Mouse (Mus musculus) heart, embryonic 12.5 days (tissue): ENCODE results near the gene Naxd. TPM values are rescaled to one million over a fixed set of nuclear protein-coding genes. Genes with fewer than 3 reads are reported as not detected.
"Not testable (repeated sequence)": the region's sequence is repeated elsewhere in the genome, so short reads cannot be mapped to it uniquely, and the experiment has no call there.

Experiments used
- ATAC-seq: fragments of 200-750 bp; cut with Nextera tagmentation; 2 replicates; pipeline ENCODE4 v1.8.0; 2017; ENCODE audit warnings: moderate TSS enrichment, moderate library complexity; ENCODE audit not compliant: insufficient number of reproducible peaks, low FRiP score
- H3K27ac ChIP-seq: fragments of 300-500 bp; sonication (generic); 2 replicates; pipeline ENCODE4 v1.5.1; 2016; ENCODE audit warnings: mild to moderate bottlenecking, moderate library complexity; ENCODE audit not compliant: poor library complexity, severe bottlenecking
- H3K27me3 ChIP-seq: fragments of 300-500 bp; sonication (generic); replicated peaks from 2 replicates; pipeline ENCODE4 v1.6.1; 2016; ENCODE audit warnings: mild to moderate bottlenecking, moderate library complexity
- H3K36me3 ChIP-seq: fragments of 300-500 bp; sonication (generic); 2 replicates; pipeline ENCODE4 v1.6.1; 2016; ENCODE audit warnings: mild to moderate bottlenecking, moderate library complexity
- H3K4me1 ChIP-seq: fragments of 300-500 bp; sonication (generic); replicated peaks from 2 replicates; pipeline ENCODE4 v1.6.1; 2016; ENCODE audit warnings: mild to moderate bottlenecking
- H3K4me2 ChIP-seq: fragments of 300-500 bp; sonication (generic); 2 replicates; pipeline ENCODE4 v1.6.1; 2016; ENCODE audit warnings: mild to moderate bottlenecking, moderate library complexity
- H3K4me3 ChIP-seq: fragments of 300-500 bp; sonication (generic); 2 replicates; pipeline ENCODE4 v1.5.1; 2016; ENCODE audit warnings: mild to moderate bottlenecking
- H3K9ac ChIP-seq: fragments of 300-500 bp; sonication (generic); 2 replicates; pipeline ENCODE4 v1.6.1; 2016; ENCODE audit warnings: mild to moderate bottlenecking, moderate library complexity
- H3K9me3 ChIP-seq: fragments of 300-500 bp; sonication (generic); replicated peaks from 2 replicates; pipeline ENCODE4 v1.6.1; 2016; ENCODE audit warnings: mild to moderate bottlenecking, moderate library complexity
- WGBS: fragments of 180-500 bp; shearing (Covaris S2); methylation state at CpG from one replicate; pipeline ENCODE4 v1.1.7; 2016; 5-methylcytosine and 5-hydroxymethylcytosine counted together
- polyA plus RNA-seq: library from polyadenylated mRNA; unstranded; fragments of >200 nt; fragmentation: Nextera tagmentation; extraction: Ambion mirVana; gene quantifications from 2 replicates; pipeline ENCODE4 v1.2.1, GENCODE M21; 2016

The Naxd gene
- polyA plus RNA-seq, 1 experiment from 2014 or later = 71.0 TPM

DNA sequence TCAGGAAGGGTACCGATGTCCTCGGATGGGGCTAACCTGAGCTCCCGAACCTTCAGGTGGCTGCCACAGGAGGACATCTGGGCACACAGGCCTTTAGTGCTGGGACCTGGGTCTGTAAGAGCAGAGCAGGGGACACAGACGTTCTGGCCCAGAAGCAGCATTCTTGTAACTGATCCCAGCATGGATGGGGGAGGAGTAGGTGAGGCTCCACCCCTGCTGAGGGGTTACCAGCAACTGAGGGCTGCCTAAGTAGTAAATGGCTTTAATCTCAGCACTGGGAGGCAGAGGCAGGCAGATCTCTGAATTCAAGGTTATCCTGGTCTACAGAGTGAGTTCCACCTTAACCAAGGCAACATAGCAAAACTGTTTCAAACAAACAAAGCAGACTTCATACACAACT lies 45.6 kb downstream of the Naxd start:
- H3K4me2 ChIP-seq = no peak overlapping the region
- WGBS = 80% methylated on average over 4 of the region's 4 CpGs
- H3K27me3 ChIP-seq = no peaks in the 10 kb centered on the region
- 0 out of 2 replicates have a peak, but pooled peaks cover 7% of the 10 kb centered on the region for H3K9me3 ChIP-seq
- peaks cover 68% of the 10 kb centered on the region for H3K36me3 ChIP-seq
- no peak overlapping the region for H3K9ac ChIP-seq
- H3K4me1 ChIP-seq = no peaks in the 10 kb centered on the region
- no peak overlapping the region for H3K27ac ChIP-seq
- no peak overlapping the region for H3K4me3 ChIP-seq
- no peak for ATAC-seq

DNA sequence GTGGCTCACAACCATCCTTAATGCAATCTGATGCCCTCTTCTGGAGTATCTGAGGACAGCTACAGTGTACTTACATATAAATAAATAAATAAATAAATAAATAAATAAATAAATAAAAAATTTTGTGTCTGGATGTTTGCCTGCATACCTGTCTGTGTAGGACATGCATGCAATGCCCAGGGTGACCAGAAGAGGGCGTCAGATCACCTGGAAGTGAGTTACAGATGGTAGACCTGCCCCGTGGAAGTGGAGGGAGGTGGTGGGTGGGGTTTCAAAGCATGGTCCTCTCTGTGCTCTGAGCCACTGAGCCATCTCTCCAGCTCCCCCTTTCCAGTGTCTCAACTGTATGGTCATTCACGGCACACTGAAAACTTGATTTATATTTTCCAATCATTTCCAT lies 47.1 kb downstream of the Naxd start:
- Histone ChIP-seq H3K4me1 (no peaks in the 10 kb centered on the region), H3K27me3 (no peaks in the 10 kb centered on the region), H3K27ac (no peak overlapping the region), H3K9me3 (0 out of 2 replicates have a peak, but pooled peaks cover 7% of the 10 kb centered on the region), H3K36me3 (peaks cover 59% of the 10 kb centered on the region), H3K4me2 (no peak overlapping the region), H3K4me3 (no peak overlapping the region), H3K9ac (no peak overlapping the region)
- WGBS = 43% methylated on average over 3 of the region's 3 CpGs
- no peak for ATAC-seq

DNA sequence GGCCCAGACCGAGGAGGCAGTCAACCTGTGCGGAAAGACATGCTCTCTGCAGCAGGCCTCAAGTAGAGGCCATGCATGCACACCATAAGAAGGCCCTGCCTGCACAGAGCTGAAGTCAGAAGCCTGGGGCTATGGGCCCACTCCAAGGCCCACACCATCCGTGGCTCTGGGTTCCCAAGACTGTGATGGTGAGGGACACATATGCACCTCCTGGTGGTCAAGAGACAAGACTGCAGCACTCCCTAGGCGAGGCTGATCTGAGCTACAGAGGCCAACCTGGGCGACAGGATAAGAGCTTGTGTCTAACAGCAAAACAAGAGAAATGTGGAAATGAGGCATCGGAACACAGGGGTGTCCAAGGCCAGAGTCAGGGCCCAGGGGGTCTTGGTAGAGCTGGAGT lies 49.8 kb downstream of the Naxd start:
- WGBS = 68% methylated on average over 6 of the region's 6 CpGs
- Histone ChIP-seq H3K36me3 (peaks cover 34% of the 10 kb centered on the region), H3K4me1 (peaks cover 10% of the 10 kb centered on the region), H3K4me3 (no peak overlapping the region), H3K9ac (no peak overlapping the region), H3K27me3 (no peaks in the 10 kb centered on the region), H3K4me2 (no peak overlapping the region), H3K9me3 (no peaks in the 10 kb centered on the region), H3K27ac (no peak overlapping the region)
- no peak for ATAC-seq

DNA sequence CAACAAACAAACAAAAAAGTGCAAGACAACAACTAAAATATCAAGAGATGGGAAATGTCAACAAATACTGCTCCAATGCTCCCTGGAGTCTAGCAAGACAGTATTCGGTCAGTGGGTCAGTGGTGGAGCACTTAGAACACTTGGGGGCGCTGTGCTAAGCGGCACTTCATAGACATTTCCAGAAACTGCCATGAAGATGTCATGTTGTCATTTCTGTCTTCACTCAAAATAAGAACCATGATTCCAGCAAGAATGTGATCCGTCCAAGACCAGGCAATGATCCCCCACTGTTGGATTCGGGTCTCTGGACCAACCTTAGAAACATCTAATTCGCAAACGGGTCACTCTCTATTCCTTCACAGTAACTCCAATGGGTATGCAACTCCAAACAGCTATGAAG lies 52.4 kb downstream of the Naxd start:
- H3K27me3 ChIP-seq = no peaks in the 10 kb centered on the region
- peak overlapping the region; percentile 62 for H3K4me3 ChIP-seq
- H3K27ac ChIP-seq = no peak overlapping the region
- H3K4me2 ChIP-seq = peak overlapping the region; percentile 73
- H3K4me1 ChIP-seq = peaks cover 18% of the 10 kb centered on the region
- H3K36me3 ChIP-seq = peaks cover 18% of the 10 kb centered on the region
- peak overlapping the region; percentile 78; the same call in 1 of the 2 replicates for H3K9ac ChIP-seq
- ATAC-seq = no peak
- WGBS = 22% methylated on average over 7 of the region's 7 CpGs
- no peaks in the 10 kb centered on the region for H3K9me3 ChIP-seq

DNA sequence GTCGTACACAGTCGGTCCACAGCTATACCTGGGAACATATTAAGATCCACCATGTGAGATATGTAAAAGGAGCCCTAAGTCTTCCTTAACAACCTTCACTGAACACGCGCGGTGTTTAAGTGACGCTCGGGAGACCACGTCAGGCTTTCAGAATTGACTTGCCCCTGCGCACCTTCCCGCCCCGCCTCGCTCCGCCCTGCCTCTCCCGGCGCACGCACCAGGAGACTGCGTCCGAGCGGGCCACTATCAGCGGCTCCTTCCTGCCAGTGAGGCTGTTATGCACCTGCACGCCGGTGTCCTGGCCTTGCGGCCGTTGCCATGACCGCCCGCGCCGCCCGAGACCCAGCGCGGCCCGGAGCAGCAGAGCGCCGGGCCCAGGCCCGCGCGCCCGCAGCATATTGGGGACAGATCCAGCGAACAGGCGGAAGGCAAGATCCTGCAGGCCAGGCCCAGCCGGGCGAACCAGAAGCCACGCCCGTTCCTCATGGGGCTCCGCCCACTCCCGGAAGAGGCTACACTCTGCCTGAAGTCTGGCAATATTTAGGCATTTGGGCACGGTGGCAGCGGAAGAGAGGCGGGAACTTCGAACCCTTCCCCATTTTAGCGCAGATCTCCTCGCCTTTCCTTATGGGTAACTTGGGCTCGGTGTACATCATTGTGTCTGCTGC lies 53.1 kb downstream of the Naxd start, which contains the start of gene Cars2:
Cars2 (minus strand) TSS at position 503 of the 668 bp plus-strand sequence.
- Histone ChIP-seq H3K36me3 (peaks cover 13% of the 10 kb centered on the region), H3K4me2 (peak within 1 kb of the TSS; percentile 73), H3K4me1 (peaks cover 18% of the 10 kb centered on the region), H3K27me3 (no peaks in the 10 kb centered on the region), H3K9ac (peak within 1 kb of the TSS; percentile 78), H3K9me3 (no peaks in the 10 kb centered on the region), H3K27ac (peak within 1 kb of the TSS; percentile 65), H3K4me3 (peak within 1 kb of the TSS; percentile 62)
- peak; percentile 79 for ATAC-seq
- under 1% methylated on average over 53 of the region's 53 CpGs for WGBS

DNA sequence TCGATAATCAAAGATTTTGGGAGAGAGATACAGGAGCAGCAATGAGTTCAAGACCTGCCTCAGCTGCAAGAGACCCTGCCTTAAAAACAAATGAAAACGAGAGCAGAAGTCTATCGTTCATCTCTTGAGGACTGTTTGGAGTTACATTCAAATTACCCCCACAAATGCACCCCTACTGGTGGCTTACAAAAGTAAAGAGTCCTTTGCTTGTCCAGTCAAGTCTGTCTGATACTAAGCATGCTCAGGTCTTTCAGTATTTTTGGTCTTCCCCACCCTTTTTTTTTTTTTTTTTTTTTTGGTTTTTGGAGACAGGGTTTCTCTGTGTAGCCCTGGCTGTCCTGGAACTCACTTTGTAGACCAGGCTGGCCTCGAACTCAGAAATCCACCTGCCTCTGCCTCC lies 54.2 kb downstream of the Naxd start:
- H3K27me3 ChIP-seq, H3K27ac ChIP-seq, H3K4me2 ChIP-seq, ATAC-seq, H3K4me3 ChIP-seq, H3K9me3 ChIP-seq, H3K9ac ChIP-seq, H3K36me3 ChIP-seq: not testable (repeated sequence)
- peaks cover 18% of the 10 kb centered on the region for H3K4me1 ChIP-seq
- 77% methylated on average over 4 of the region's 4 CpGs for WGBS

DNA sequence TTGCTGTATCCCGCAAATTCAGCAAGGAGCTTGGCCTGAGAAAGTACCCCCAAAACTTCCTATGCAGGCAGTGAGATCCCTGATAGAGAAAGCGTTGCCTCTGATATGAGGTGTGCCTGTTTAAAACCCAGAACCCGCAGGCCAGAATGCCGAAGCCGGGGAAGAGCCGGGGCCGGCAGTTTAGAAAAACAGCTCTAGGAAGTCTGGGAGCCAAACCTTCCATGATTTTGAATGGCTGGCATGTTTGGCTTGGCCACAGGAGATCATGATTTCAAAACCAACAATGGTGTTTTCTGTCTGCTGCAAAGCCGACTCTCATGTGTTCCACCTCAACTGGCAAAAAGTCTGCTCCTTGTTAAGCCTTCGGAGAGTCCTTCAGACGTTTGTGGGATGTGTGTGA lies 55.1 kb downstream of the Naxd start:
- Histone ChIP-seq H3K36me3 (no peaks in the 10 kb centered on the region), H3K27me3 (no peaks in the 10 kb centered on the region), H3K4me2 (no peak overlapping the region), H3K9ac (no peak overlapping the region), H3K4me3 (no peak overlapping the region), H3K27ac (no peak overlapping the region), H3K9me3 (no peaks in the 10 kb centered on the region), H3K4me1 (peaks cover 18% of the 10 kb centered on the region)
- no peak for ATAC-seq
- WGBS = 74% methylated on average over 10 of the region's 10 CpGs

DNA sequence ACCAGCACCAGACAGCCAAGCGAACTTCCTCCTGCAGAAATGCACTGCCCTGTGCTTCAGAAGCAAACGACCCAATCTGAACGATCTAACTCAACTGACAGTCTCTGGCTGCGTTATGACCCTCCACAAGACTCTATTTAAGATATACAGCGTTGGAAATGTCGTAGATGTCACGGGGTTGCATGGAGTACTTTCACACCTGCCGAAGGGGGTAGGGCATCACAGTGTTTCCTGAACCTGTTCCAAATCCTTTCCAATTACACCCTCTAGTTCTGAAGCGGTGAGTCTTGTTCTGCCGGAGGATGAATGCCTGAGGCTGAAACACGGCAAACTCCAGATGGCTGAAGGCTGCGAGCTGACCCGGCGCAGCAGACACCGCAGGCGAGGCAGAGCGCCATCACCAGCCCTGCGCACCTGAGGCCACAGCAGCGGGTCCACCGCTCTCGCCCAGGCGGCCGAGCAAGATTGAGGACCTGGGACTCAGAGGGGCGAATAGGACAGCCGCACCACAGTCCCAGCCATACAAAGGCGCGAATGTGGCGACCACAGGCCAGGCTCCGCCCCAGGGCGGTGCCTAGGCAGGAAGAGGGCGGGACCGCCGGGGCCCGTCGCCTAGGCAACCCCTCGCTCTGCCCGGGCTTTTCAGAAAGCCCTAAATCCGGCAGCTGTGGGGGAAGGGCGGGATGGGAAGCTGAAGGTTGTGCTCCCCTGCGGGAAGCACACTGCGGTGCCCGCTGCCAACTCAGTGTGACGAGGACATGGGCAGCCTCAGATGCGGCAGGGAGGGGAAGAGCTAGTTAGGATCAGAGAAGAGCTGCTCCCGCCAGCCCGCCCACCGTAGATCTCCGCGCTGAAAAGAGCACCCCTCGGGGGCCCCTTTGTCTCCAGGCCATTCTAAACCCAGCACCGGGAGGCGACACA lies 57.8 kb downstream of the Naxd start, which contains the start of gene Ing1:
Ing1 (plus strand) TSS at position 773 of the 921 bp plus-strand sequence.
- Histone ChIP-seq H3K27ac (peak within 1 kb of the TSS; percentile 98), H3K9ac (peak within 1 kb of the TSS; percentile 96), H3K4me3 (peak within 1 kb of the TSS; percentile 73), H3K27me3 (no peaks in the 10 kb centered on the region), H3K36me3 (no peaks in the 10 kb centered on the region), H3K4me1 (peaks cover 26% of the 10 kb centered on the region), H3K9me3 (no peaks in the 10 kb centered on the region), H3K4me2 (peak within 1 kb of the TSS; percentile 80)
- WGBS = under 1% methylated on average over 52 of the region's 52 CpGs
- ATAC-seq = peak; percentile 82

DNA sequence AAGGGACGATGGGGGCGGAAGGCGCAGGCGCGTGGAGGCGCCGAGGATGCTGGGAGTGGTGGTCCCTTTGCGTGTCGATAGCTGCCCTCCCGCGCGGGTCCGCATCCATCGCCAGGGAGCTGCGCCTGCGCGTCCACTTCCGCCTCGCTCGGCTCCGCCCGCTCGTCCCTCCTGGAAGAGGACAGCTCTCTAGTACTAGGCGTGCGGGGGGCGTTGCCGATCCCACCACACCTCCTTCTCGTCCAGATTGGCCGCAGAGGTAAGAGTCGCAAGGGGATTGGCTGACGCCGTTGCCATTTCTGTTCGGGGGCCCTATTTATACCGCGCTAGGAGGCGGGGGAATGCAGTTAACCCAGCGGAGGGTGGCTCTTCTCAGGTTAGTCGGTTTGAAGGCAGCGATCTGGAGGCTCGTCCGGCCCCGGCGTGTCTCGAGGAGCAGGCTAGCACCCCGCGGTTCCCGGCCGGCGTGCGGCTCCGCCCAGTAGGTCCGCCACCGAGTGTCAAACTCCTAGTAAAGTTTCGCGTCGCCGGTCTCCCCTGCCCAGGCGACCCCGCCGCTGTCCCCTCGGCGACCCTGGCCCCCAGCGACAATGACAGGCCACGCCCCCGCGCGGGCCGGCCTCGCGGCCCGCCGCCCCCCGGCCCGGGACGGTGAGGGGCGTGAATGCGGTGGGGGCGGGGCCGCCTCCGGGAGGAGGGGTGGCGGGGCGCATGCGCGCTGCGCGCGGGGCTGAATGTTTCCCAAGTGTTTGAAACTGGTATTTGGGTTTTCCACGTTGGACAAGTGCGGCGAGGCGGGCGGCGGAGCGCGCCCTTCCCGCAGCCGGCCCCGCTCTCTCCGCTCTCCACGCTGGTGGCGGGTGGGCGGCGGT lies 58.6 kb downstream of the Naxd start:
- Histone ChIP-seq H3K4me2 (peak overlapping the region; percentile 80), H3K4me3 (peak overlapping the region; percentile 73), H3K27me3 (no peaks in the 10 kb centered on the region), H3K36me3 (no peaks in the 10 kb centered on the region), H3K27ac (peak overlapping the region; percentile 98), H3K4me1 (peaks cover 28% of the 10 kb centered on the region), H3K9me3 (no peaks in the 10 kb centered on the region), H3K9ac (peak overlapping the region; percentile 96)
- under 1% methylated on average over 102 of the region's 103 CpGs for WGBS
- peak; percentile 88 for ATAC-seq

DNA sequence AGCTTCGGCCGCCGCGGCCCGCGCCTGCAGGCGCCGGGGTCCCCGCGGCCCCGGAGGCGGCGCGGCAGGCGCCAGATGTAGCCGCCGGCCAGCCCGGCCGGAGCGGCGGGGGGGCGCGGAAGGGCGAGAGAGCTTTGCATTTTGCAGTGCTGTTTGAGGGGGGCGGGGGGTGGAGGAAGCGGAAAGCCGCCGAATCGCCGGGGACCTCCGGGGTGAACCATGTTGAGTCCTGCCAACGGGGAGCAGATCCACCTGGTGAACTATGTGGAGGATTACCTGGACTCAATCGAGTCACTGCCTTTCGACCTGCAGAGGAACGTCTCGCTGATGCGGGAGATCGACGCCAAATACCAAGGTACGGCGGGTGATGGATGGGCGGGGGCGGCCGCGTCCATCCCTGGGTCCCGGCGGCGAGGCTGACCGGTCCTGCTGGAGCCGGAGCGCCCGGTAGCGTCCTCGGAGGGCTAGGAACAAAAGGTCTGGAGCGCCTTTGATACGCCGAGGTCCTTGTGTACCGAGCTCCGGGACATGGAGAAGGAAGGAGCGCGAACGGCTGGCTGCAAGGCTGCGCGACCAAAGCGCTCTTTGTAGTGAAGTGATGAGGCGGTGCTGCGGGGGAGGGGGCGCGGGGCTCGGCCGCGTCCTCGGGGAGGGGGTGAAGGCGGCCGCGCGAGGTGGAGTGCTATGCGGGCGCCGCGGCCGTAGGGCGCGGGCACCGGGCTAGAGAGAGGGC lies 59.6 kb downstream of the Naxd start:
- WGBS = under 1% methylated on average over 81 of the region's 85 CpGs
- no peak for ATAC-seq
- H3K9me3 ChIP-seq = no peaks in the 10 kb centered on the region

More for the DNA sequence above, 59.6 kb downstream of the Naxd start:
- H3K9ac ChIP-seq = peak overlapping the region; percentile 96
- peak overlapping the region; percentile 73 for H3K4me3 ChIP-seq
- peaks cover 24% of the 10 kb centered on the region for H3K4me1 ChIP-seq
- H3K27ac ChIP-seq = peak overlapping the region; percentile 98
- no peaks in the 10 kb centered on the region for H3K27me3 ChIP-seq
- H3K4me2 ChIP-seq = peak overlapping the region; percentile 80
- peaks cover 8% of the 10 kb centered on the region for H3K36me3 ChIP-seq
